Comparison of ENCODE assay signal across 15 mouse cellular contexts in genomic region chr1:132143079-132143478, GRCm38 (mm10). TPM values are rescaled to one million over a fixed set of nuclear protein-coding genes. Genes with fewer than 3 reads are reported as not detected.
DNase-seq lines count a peak whose midpoint lies in the region; ATAC-seq and TF ChIP-seq lines count a peak whose summit lies in the region.
"Had no signal": no experiment of that assay in that cellular context is flagged by ENCODE, and none has a peak within 500 bp of the region (broad histone marks: within the 10 kb centered on the region; RNA-seq: fewer than 3 reads in every experiment).

No protein-coding gene starts in this region.

- H3K4me1 ChIP-seq in MEL (ENCODE audit: control insufficient read depth in 1 of 2, insufficient read depth in 2 of 2, low read length in 2 of 2): peaks cover 0 to 10% of the 10 kb centered on the region in 2 experiments; a peak in 2 of 4 replicates
- peaks cover 16% of the 10 kb centered on the region; the same call in 1 of the 2 replicates for H3K4me1 ChIP-seq in intestine, embryonic 15.5 days (replicated peaks)

- no peak overlapping the region for H3K4me2 ChIP-seq in intestine, embryonic 15.5 days (replicated peaks)
- H3K4me2 ChIP-seq: hindbrain, embryonic 15.5 days; lung, embryonic 15.5 days; neural tube, embryonic 13.5 days had no signal

- no peak for TF ChIP-seq RAD21 in MEL (IDR thresholded peaks at IDR 0.05; ENCODE audit: low read depth, low read length)

- ATAC-seq in intestine, embryonic 15.5 days: no peak

- TF ChIP-seq CTCF in layer of hippocampus, adult 2 months (conservative IDR thresholded peaks at IDR 0.05): no peak
- no peak for TF ChIP-seq CTCF in MEL (IDR thresholded peaks at IDR 0.05 in 2 of 3, conservative IDR thresholded peaks at IDR 0.05 in 1 of 3; ENCODE audit: control insufficient read depth in 1 of 3, insufficient read depth in 1 of 3, low read depth in 2 of 3, low read length in 3 of 3, poor library complexity in 1 of 3, severe bottlenecking in 1 of 3)

- no peak for TF ChIP-seq POLR2A in MEL (IDR thresholded peaks at IDR 0.05; ENCODE audit: control insufficient read depth in 1 of 2, insufficient read depth in 1 of 2, low read depth in 1 of 2, low read length in 2 of 2, poor library complexity in 1 of 2)

- H3K36me3 ChIP-seq in MEL (ENCODE audit: control insufficient read depth in 1 of 2, insufficient read depth in 2 of 2, low read length in 2 of 2): no peaks in the 10 kb centered on the region
- H3K36me3 ChIP-seq in macrophage (ENCODE audit: inconsistent target): no peaks in the 10 kb centered on the region
- no peaks in the 10 kb centered on the region for H3K36me3 ChIP-seq in intestine, embryonic 15.5 days
- H3K36me3 ChIP-seq: hindbrain, embryonic 15.5 days; lung, embryonic 15.5 days; neural tube, embryonic 13.5 days had no signal

- no peak overlapping the region for H3K9ac ChIP-seq in MEL (ENCODE audit: control insufficient read depth, low read depth, low read length, poor library complexity, severe bottlenecking)
- H3K9ac ChIP-seq in intestine, embryonic 15.5 days: no peak overlapping the region
- H3K9ac ChIP-seq: hindbrain, embryonic 15.5 days; lung, embryonic 15.5 days; neural tube, embryonic 13.5 days had no signal

- H3K79me2 ChIP-seq in MEL (ENCODE audit: control insufficient read depth, insufficient read depth, low read length, poor library complexity): no peaks in the 10 kb centered on the region; the same call in 1 of the 2 replicates
- H3K79me2 ChIP-seq in macrophage (ENCODE audit: inconsistent target): peaks cover 26% of the 10 kb centered on the region

- H3K4me3 ChIP-seq in layer of hippocampus, adult 2 months: no peak overlapping the region
- H3K4me3 ChIP-seq in MEL (ENCODE audit: control insufficient read depth in 1 of 2, insufficient read depth in 1 of 2, low read depth in 2 of 2, low read length in 2 of 2) (no peak overlapping the region), macrophage (ENCODE audit: inconsistent target) (no peak overlapping the region)
- no peak overlapping the region for H3K4me3 ChIP-seq in intestine, embryonic 15.5 days (replicated peaks)
- H3K4me3 ChIP-seq: hindbrain, embryonic 15.5 days; lung, embryonic 15.5 days; neural tube, embryonic 13.5 days had no signal

- peak overlapping the region; percentile 40; the same call in 1 of the 2 replicates for H3K27ac ChIP-seq in layer of hippocampus, adult 2 months
- H3K27ac ChIP-seq in MEL (ENCODE audit: control insufficient read depth, low read depth, low read length): no peak overlapping the region
- H3K27ac ChIP-seq in macrophage: peak overlapping the region; percentile 59
- no peak overlapping the region for H3K27ac ChIP-seq in intestine, embryonic 15.5 days
- H3K27ac ChIP-seq: hindbrain, embryonic 15.5 days; lung, embryonic 15.5 days; neural tube, embryonic 13.5 days had no signal

- no peak for TF ChIP-seq EP300 in MEL (IDR thresholded peaks at IDR 0.05; ENCODE audit: low read depth in 1 of 2, low read length in 2 of 2)

- no peak for DNase-seq in layer of hippocampus, adult 2 months (ENCODE audit: low spot score in 2 of 2)
- no peak for DNase-seq in layer of hippocampus, adult 18-20 months (ENCODE audit: low spot score in 2 of 2)
- DNase-seq in 416B (ENCODE audit: low read depth) (peak; percentile 91), MEL (ENCODE audit: low read depth, low spot score) (peak; percentile 16)
- DNase-seq in layer of hippocampus, adult 8-10 months (ENCODE audit: low spot score in 2 of 2): no peak
- DNase-seq: adrenal gland, postnatal 25 days; gastrocnemius, postnatal 14 days; thymus, adult 18-20 months had no signal

- H3K27me3 ChIP-seq in MEL (ENCODE audit: control insufficient read depth in 1 of 2, insufficient read depth in 2 of 2, low read length in 2 of 2): no peaks in the 10 kb centered on the region; a peak in 1 of 4 replicates
- 0 out of 2 replicates have a peak, but pooled peaks cover 3% of the 10 kb centered on the region for H3K27me3 ChIP-seq in intestine, embryonic 15.5 days (replicated peaks)
- H3K27me3 ChIP-seq: lung, embryonic 15.5 days had no signal

- WGBS in macrophage (ENCODE audit: missing documents): 9% methylated on average over 5 of the region's 5 CpGs
- 74% methylated on average over 5 of the region's 5 CpGs for WGBS in intestine, embryonic 15.5 days

- no peaks in the 10 kb centered on the region for H3K9me3 ChIP-seq in MEL (replicated peaks; ENCODE audit: insufficient read depth, low read length)
- H3K9me3 ChIP-seq in intestine, embryonic 15.5 days: no peaks in the 10 kb centered on the region
- H3K9me3 ChIP-seq: hindbrain, embryonic 15.5 days; lung, embryonic 15.5 days; neural tube, embryonic 13.5 days had no signal

TF ChIP-seq in MEL, 35 proteins besides CTCF, POLR2A, EP300 and RAD21:
- TF ChIP-seq CHD2 (IDR thresholded peaks at IDR 0.05; ENCODE audit: low read length): no peak
- TF ChIP-seq ELF1 (IDR thresholded peaks at IDR 0.05; ENCODE audit: low read depth, low read length): no peak

RNA-seq across cellular contexts. Expression of gene Cdk18, which starts 3.6 kb away (rescaled TPM):
- total RNA-seq in layer of hippocampus, adult 2 months (2021): 10 to 100 TPM; 21.7 to 23.7 TPM
- 10 to 100 TPM; 21.7 to 29.2 TPM for total RNA-seq in layer of hippocampus, adult 18-20 months (2021)
- 0.56 and 1.3 TPM in 2 replicates for total RNA-seq in MEL (2012; rRNA removed)
- polyA plus RNA-seq in MEL (2012; ENCODE audit: insufficient read depth in 1 of 2, insufficient read length in 2 of 2, low read depth in 1 of 2, low replicate concordance in 2 of 2, missing spikeins in 1 of 2) (10 to 100 TPM in 1 of 2 experiments, not detected in 1; 15.7 TPM), macrophage (2018) (71.8 to 165 TPM (median 102 TPM) in 3 replicates)
- total RNA-seq in macrophage (2018; cell fraction: chromatin; rRNA removed): 100 to 1,000 TPM in 18 of 26 experiments, 10 to 100 TPM in 8; 36.4 to 443 (median 163) TPM
- 100 to 1,000 TPM in 8 of 26 experiments, 10 to 100 TPM in 18; 32.8 to 118 (median 70.3) TPM for total RNA-seq in macrophage (2018; cell fraction: cytosol; rRNA removed)
- total RNA-seq in macrophage (2018; cell fraction: nucleus; rRNA removed): 100 to 1,000 TPM in 12 of 26 experiments, 10 to 100 TPM in 14; 32.7 to 253 (median 92.9) TPM
- 10 to 100 TPM; 25.8 to 30.9 (median 27.6) TPM for total RNA-seq in layer of hippocampus, adult 8-10 months (2022)
- polyA plus RNA-seq in intestine, embryonic 15.5 days (2015; fragmentation: Nextera tagmentation; extraction: Ambion mirVana): 10.5 and 13.4 TPM in 2 replicates

RNA-seq across cellular contexts. Expression of gene Lemd1, which starts 48.2 kb away (rescaled TPM):
- under 1 TPM; 0.64 to 0.88 TPM for total RNA-seq in layer of hippocampus, adult 2 months (2021)
- total RNA-seq in layer of hippocampus, adult 18-20 months (2021): under 1 TPM in 1 of 2 experiments, not detected in 1; 0.32 TPM
- total RNA-seq in MEL (2012; rRNA removed): not detected in 2 replicates
- polyA plus RNA-seq in MEL (2012; ENCODE audit: insufficient read depth in 1 of 2, insufficient read length in 2 of 2, low read depth in 1 of 2, low replicate concordance in 2 of 2, missing spikeins in 1 of 2) (not detected), macrophage (2018) (not detected in 3 replicates)
- not detected for total RNA-seq in macrophage (2018; cell fraction: chromatin; rRNA removed)
- total RNA-seq in macrophage (2018; cell fraction: cytosol; rRNA removed): not detected
- total RNA-seq in macrophage (2018; cell fraction: nucleus; rRNA removed): not detected
- total RNA-seq in layer of hippocampus, adult 8-10 months (2022): 1 to 10 TPM in 2 of 4 experiments, under 1 TPM in 2; 0.30 to 1.3 (median 0.83) TPM
- polyA plus RNA-seq in intestine, embryonic 15.5 days (2015; fragmentation: Nextera tagmentation; extraction: Ambion mirVana): 0.43 and 0.58 TPM in 2 replicates
- total RNA-seq: adrenal gland, postnatal 25 days; gastrocnemius, postnatal 14 days; heart, postnatal 25 days; liver, adult 2 months had no signal
- polyA plus RNA-seq: liver, adult 2 months had no signal

RNA-seq across cellular contexts. Expression of gene AC124108.1, which starts 48.2 kb away (rescaled TPM):
- total RNA-seq in layer of hippocampus, adult 2 months (2021): under 1 TPM; 0.47 to 0.61 TPM
- total RNA-seq in layer of hippocampus, adult 18-20 months (2021): under 1 TPM; 0.45 to 0.48 TPM
- not detected in 2 replicates for total RNA-seq in MEL (2012; rRNA removed)
- polyA plus RNA-seq in MEL (2012; ENCODE audit: insufficient read depth in 1 of 2, insufficient read length in 2 of 2, low read depth in 1 of 2, low replicate concordance in 2 of 2, missing spikeins in 1 of 2): not detected
- not detected for total RNA-seq in macrophage (2018; cell fraction: chromatin; rRNA removed)
- total RNA-seq in macrophage (2018; cell fraction: cytosol; rRNA removed): not detected
- not detected for total RNA-seq in macrophage (2018; cell fraction: nucleus; rRNA removed)
- polyA plus RNA-seq in macrophage (2018): not detected in 3 replicates
- under 1 TPM; 0.69 to 0.92 (median 0.77) TPM for total RNA-seq in layer of hippocampus, adult 8-10 months (2022)
- polyA plus RNA-seq in intestine, embryonic 15.5 days (2015; fragmentation: Nextera tagmentation; extraction: Ambion mirVana): 0.03 and 0.08 TPM in 2 replicates
- total RNA-seq: adrenal gland, postnatal 25 days; gastrocnemius, postnatal 14 days; heart, postnatal 25 days; liver, adult 2 months had no signal
- polyA plus RNA-seq: liver, adult 2 months had no signal

Comparison
In these comparisons a context has a peak if more than half of its experiments do, and no peak if none do; other contexts are left out.
1. DNase-seq: peak in 416B (single experiment) and MEL (single experiment); none in layer of hippocampus, adult 2 months (0 of 2), layer of hippocampus, adult 18-20 months (0 of 2) and layer of hippocampus, adult 8-10 months (0 of 2).
2. H3K27ac ChIP-seq: peak in layer of hippocampus, adult 2 months (single experiment) and macrophage (single experiment); none in MEL (single experiment) and intestine, embryonic 15.5 days (single experiment).